Mouse (Mus musculus) cerebellum, adult 2 months (tissue): ENCODE data around the gene Angptl3.

ENCODE experiments used
- CTCF ChIP-seq: fragments of 200-500 bp; IDR thresholded peaks from 2 replicates; pipeline ENCODE4 v1.5.1; 2011; ENCODE audit warnings: low read depth, mild to moderate bottlenecking, control low read depth, low read length, moderate library complexity, borderline replicate concordance; ENCODE audit not compliant: insufficient read depth
- POLR2A ChIP-seq: fragments of 200-500 bp; IDR thresholded peaks from 2 replicates; pipeline ENCODE4 v1.6.1; 2011; ENCODE audit warnings: low read length, control low read depth, borderline replicate concordance; ENCODE audit not compliant: insufficient read depth

DNA sequence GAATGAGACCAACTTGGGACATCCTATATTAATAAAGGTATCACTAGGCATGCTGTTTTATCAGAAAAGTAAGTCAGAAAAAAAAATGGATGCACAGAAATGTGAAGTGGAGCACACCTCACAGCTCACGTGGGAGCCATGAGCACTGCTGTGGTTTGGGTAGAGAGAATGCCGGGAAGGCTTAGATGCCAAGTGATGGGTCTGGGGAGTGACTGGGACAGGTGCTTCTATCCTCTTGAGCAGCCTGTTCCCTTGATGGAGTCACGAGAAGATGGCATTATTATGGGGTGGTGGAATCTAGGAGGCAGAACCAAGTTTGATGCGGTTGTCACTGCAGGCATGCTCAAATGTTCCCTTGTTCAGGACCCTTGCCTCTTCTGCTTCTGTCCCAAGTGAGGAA lies 19.7 kb upstream of the Angptl3 start:
- TF ChIP-seq CTCF, result no peak
- TF ChIP-seq POLR2A, result no peak
